Mouse (Mus musculus) adrenal gland, adult (tissue): Measurements from ENCODE around the gene Igfbpl1.

Experiments used
- DNase-seq, 2 experiments: peaks; one replicate each; pipeline ENCODE4 v3.0.0; 2022 to 2023; ENCODE audit warnings: low spot score in 1 of 2; ENCODE audit not compliant: inconsistent age in 2 of 2

Gene Igfbpl1

GRCm38 (mm10) chr4:45822781-45823575 is 3.7 kb downstream of the Igfbpl1 start:
- DNase-seq, result no peak

GRCm38 (mm10) chr4:45821995-45822394 is 4.7 kb downstream of the Igfbpl1 start:
- DNase-seq, result no peak

GRCm38 (mm10) chr4:45820074-45820830 is 6.5 kb downstream of the Igfbpl1 start:
- DNase-seq, result peak; percentile 82 to 86

- peak in 1 of 2 experiments; percentile 64 for DNase-seq
Measured at GRCm38 (mm10) chr4:45819208-45819931, 7.4 kb downstream of the Igfbpl1 start.

- DNase-seq, result no peak
Measured at GRCm38 (mm10) chr4:45818814-45819207, 7.9 kb downstream of the Igfbpl1 start.

- peak; percentile 56 to 86 for DNase-seq
Measured at GRCm38 (mm10) chr4:45815542-45815941, 11.2 kb downstream of the Igfbpl1 start.

GRCm38 (mm10) chr4:45811250-45811649 is 15.5 kb downstream of the Igfbpl1 start:
- no peak for DNase-seq

GRCm38 (mm10) chr4:45808034-45808433 is 18.7 kb downstream of the Igfbpl1 start:
- no peak for DNase-seq

- DNase-seq, result no peak
Measured at GRCm38 (mm10) chr4:45802900-45803299, 23.8 kb downstream of the Igfbpl1 start.

- peak in 1 of 2 experiments; percentile 60 for DNase-seq
Measured at GRCm38 (mm10) chr4:45799956-45800537, 26.7 kb downstream of the Igfbpl1 start.

- DNase-seq, result peak; percentile 86 to 92
Measured at GRCm38 (mm10) chr4:45798964-45799363, 27.8 kb downstream of the Igfbpl1 start, which contains the start of gene Aldh1b1. TSS of gene Aldh1b1 (plus strand) at chr4:45799022.

GRCm38 (mm10) chr4:45796760-45797159 is 30.0 kb downstream of the Igfbpl1 start:
- no peak for DNase-seq

- DNase-seq, result no peak
Measured at GRCm38 (mm10) chr4:45795191-45795811, 31.4 kb downstream of the Igfbpl1 start.

GRCm38 (mm10) chr4:45790018-45790417 is 36.7 kb downstream of the Igfbpl1 start:
- no peak for DNase-seq

GRCm38 (mm10) chr4:45789263-45789958 is 37.3 kb downstream of the Igfbpl1 start:
- peak in 1 of 2 experiments; percentile 58 for DNase-seq

- DNase-seq, result no peak
Measured at GRCm38 (mm10) chr4:45788446-45789081, 38.2 kb downstream of the Igfbpl1 start.

- no peak for DNase-seq
Measured at GRCm38 (mm10) chr4:45786674-45787073, 40.0 kb downstream of the Igfbpl1 start.

GRCm38 (mm10) chr4:45785959-45786358 is 40.8 kb downstream of the Igfbpl1 start:
- DNase-seq, result no peak

- no peak for DNase-seq
Measured at GRCm38 (mm10) chr4:45783671-45784070, 43.1 kb downstream of the Igfbpl1 start.
